Mouse (Mus musculus): Measurements from ENCODE around the gene Pds5a.
A peak's percentile ranks its signal among the peaks of the same experiment; 100 is the strongest.
"Not testable (repeated sequence)": the region's sequence is repeated elsewhere in the genome, so short reads cannot be mapped to it uniquely, and the experiment has no call there.

The Pds5a gene

DNA sequence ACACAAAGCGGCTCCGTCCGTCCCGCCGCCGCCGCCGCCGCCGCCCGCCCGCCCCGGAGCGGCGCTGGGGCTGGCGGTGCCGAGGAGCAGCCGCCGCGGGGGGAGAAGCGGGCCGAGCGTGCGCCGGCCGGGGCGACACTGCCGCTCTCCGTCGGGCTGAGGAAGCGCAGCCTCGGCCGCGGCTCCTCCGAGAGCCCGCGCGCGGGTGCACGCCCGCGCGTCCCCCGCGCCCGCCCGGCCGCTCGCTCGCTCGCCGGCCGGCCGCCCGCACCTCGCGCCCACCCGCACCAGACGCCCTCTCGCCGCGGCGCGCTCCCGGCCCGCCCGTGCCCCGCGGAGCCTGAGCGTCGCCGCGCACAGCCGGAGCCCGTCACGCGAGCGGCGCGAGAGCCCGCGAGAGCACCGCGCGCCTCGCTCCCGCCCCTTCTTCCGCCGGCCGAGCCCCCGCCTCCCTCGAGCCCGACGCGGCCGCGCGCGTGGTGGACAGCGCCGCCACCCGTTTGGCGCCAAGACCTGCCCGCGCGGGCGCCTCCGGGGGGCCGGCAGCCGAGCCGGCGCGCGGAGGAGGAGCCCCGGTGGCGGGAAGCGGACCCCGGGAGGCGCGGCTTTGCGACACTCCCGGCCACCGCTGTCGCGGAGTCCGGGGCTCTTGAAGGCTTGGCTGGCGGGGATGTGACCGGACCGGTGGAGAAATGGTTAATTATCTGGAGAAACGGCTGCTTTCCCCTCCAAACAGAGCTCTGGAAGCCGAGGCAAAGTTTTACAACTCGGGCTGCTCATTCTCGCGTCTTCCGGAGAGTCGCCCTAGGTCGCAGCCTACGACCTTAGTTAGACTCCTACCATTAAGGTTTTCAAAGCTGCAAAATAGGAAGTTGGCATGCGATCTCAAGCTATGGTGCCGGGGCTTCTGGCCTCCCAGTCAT is at the start of gene Pds5a:
Gene Pds5a (minus strand): TSS at position 438 of the 923 bp plus-strand sequence.
- DNase-seq (ENCODE audit: low spot score), result peak; percentile 82

DNA sequence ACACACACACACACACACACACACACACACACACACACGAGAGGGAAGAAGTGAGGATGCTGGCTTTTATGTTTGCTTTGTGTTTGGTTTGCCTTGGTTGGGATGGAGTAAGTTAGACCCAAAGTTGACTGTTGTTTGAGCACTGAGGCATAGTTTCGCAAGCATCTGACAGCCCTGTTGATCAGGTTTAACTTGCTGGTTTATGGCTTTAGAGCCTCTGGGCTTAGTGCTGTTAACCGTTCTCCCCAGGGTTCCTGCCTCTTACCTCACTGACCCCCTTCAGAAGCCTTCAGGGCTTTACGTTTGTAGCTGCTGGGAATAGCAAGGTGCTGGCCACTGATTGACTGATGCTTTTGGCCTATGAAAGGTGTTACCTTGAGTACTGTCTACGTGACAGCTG is 48.8 kb upstream of the Pds5a start:
- no peak for DNase-seq (ENCODE audit: low spot score)

DNA sequence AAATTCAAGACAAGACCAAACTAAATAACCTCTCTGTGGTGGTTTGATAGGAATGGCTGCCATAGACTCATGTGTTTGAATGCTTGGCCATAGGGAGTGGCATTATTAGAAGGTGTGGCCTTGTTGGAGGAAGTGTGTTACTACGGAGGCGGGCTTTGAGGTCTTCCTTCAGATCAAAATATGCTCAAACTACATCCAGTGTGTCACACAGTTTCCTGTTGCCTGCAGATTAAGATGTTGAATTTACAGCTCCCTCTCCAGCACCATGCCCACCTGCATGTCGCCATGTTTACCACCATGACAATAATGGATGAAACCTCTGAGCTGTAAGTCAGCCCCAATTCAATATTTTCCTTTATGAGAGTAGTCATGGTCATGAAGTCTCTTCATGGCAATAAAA is 41.3 kb upstream of the Pds5a start:
- DNase-seq (ENCODE audit: low spot score), result no peak

DNA sequence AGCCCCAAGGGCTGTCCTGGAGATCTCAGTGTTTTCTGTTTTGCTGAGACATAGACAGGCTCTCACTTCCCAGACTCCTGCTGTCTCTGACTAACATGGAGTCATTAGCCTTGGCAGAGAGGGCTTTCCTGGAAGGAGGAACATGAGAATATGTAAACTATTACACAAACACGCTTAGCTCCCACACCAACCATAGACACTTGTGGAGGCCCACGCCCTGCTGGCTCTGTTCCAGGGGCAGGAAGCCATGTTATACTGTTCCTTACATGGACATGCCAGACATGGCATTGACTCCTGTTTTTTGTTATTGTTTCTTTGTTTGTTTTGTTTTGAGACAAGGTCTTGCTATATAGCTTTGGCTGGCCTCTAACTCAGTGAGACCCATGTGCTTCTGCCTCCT is 37.5 kb upstream of the Pds5a start:
- DNase-seq (ENCODE audit: low spot score), result no peak

DNA sequence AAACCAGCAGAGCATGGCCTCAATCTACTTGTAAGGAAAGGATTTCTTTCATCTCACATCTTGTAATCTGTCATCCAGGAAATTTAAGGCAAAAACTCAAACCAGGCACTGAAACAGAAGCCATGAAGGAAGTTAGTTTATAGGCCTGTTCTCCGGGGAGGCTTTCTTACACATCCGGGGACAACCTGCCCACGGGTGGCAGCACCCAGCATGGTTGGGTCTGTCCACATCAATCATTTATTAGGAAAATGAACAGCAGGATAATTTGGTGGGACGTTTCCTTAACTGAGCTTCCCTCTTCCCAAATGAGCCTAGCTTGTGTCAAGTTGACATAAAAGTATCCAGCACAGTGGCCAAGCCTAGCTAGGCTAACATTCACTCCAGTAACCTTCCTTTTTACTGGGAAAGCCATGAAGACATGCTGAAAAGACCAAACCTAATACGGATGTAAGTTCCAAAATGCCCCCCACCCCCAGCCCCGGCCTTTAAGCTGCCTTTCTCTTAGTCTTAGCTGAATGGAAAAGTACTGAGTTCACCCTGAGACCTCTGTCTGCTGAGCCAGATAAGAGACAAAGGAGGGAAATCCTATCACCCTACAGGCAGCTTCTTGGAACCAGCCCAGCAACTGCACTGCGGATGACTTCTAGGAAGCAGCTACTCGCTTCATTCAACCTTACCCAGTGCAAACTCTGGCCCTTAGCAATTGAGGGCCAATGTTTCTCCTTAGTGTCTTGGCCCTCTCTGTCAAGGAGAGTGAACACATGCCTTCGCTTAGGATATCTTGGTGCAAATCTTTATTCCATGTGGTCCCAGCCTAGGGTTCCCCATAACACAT is 33.3 kb upstream of the Pds5a start:
- no peak for DNase-seq (ENCODE audit: low spot score)

DNA sequence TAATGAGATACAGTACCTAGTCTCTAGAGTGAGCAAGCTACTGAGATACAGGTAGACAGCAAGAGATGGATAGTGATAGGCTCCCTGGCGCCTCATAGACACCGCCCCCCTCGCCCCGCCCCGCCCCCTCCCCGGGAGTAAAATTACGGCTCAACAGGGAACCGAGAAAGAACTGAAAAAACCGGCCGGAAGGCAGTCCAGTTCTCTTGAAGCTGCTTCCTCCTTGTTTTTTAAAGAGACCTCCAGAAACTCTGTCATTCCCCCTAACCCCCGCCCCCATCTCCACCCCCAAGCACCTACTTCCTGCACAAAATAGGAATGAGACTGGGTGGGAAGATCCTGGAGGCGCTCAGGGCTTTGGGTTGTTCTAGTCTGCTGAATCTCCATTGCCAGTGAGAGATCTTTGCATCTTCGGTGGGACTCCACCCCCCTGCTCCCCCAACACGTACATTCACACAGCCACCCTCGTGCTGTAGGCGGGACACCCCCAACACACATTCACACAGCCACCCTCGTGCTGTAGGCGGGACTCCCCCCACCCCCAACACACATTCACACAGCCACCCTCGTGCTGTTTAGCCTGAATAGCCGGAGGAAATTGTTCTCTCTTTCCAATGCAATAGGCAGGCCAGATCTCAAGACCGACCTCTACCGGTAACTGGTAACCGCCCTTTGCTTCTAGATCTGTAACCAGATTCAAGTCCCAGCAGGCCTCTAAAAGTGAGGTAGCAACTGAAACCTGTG is 26.4 kb upstream of the Pds5a start:
- DNase-seq (ENCODE audit: low spot score), result peak; percentile 78

DNA sequence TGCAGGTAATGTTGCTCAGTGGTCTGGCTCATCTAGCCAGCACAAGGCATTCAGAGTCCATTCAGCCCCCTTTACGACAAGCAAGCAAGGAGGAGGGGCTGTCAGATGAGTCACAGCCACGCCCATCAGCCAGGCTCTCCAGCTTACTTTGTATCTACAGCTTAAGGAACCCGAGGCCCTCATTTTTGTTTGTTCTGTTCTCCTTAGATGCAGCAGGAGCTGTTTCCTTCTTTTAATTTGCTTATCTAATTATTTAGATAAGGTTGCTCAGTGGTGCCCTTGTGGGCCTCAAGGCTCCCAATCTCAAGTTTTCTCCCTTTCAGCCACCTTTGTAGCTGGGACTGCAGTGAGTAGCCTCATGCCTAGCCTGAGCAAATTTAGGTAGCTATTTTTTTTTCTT is 20.3 kb upstream of the Pds5a start:
- no peak for DNase-seq (ENCODE audit: low spot score)

DNA sequence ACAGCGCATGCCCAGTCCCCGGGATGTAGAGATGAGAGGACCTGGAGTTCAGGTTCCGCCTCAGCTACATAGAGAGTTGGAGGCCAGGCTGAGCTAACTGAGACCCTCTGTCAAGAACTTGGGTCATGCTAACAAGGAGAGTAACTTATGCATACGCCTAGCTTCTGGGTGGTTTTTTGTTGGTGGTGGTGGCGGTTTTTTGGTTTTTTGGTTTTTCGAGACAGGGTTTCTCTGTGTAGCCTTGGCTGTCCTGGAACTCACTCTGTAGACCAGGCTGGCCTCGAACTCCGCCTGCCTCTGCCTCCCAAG is 19.8 kb upstream of the Pds5a start:
- not testable (repeated sequence) for DNase-seq (ENCODE audit: low spot score)

DNA sequence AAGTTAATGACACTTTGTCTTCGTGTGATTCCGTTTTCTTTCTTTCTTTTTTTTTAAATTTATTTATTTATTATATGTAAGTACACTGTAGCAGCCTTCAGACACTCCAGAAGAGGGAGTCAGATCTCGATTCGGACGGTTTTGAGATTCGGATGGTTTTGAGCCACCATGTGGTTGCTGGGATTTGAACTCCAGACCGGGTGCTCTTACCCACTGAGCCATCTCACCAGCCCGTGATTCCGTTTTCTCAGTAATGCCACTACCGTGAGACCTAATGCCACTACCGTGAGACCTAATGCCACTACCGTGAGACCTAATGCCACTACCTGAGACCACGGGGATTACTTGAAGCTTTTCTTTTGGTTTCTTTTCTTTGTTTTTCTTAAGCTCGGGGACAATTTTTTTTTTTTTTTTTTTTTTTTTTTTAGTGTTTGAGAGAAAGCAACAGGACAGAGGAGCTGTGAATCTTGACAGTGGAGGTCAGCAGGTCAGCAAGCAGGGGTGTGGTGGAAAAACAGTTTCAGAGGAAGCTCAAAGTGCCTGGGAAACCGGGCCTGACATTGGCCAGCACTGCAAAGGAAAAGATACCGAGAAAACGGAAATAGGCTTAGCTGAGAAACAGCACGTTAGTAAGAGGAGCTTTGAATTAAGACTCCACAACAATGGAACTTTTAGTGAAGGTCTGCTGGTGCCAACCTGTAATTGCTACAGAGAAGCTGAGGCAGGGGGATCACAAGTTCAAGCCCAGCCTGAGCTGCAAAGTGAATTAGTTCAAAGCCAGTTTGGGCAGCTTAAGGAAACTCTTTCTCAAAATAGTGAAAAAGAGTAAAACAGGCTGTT is 19.2 kb upstream of the Pds5a start:
- no peak for DNase-seq (ENCODE audit: low spot score)

DNA sequence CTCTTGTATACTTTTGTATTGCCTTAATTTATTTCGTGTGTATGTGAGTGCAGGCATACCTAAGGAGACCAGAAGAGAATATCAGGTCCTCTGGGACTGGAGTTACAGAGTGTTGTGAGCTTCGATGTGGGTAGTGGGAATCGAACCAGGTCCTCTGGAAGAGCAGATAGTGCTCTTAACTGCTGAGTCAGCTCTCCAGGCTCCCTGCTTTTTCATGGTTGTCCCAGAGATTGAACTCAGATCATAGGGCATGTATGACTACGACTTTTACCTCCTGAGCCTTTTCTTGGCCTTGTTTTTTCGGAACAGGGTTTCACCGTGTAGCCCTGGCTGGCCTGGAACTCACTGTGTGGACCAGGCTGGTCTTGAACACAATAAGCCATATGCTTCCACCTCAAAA is 17.0 kb upstream of the Pds5a start:
- DNase-seq (ENCODE audit: low spot score), result no peak

DNA sequence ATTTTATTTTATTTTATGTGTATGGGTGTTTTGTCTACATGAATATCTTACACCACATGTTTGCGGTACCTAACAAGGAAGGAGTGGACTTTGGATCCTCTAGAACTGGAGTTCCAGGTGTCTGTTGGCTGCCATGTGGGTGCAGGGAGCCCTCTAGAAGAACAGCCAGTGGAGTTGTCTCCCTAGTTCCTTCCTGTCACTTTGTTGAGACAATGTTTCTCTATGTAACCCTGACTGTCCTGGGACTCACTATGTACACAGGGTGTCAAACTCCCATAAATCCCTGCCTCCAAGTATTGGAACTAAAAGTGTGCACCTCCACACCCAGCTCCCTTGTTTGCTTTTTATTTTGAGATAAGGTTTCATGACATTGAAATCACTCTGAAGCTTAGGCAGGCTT is 13.4 kb upstream of the Pds5a start:
- DNase-seq (ENCODE audit: low spot score), result no peak

DNA sequence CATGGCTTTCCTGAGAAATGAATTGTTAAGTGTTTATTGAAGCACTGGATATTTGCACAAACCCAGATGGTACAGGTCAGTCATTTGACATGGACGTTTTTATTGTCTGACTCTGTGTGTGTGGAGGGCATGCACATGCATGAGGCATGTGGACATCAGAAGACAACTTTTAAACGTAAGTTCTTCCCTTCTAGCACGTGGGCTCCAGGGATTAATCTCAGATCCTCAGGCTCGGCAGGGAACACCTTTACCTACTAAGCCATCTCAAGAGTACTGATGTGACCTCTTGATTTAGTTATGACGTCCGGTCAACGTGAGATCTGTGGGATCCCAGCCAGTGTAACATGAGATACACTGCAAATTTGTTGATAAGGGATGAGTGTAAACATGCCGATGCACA is 12.2 kb upstream of the Pds5a start:
- DNase-seq (ENCODE audit: low spot score), result no peak

DNA sequence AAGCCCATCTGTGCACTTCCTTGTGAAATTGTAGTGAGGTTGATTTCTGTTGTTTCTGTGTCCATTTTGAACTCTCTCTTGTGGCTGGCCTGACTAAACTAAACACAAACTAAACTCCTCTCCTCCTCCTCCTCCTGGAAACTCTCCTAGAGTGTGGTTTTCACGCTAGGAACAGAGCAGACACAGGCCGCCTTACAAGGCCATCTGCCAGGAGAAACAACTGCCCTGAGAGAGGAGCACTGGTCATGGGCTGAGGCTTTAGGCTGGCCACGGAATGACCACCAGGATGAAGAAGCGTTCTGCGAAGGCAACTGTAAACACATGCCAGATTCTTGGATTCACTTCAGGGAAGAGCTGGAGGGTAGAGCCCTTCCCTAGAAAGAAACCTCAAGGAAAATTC is 8.9 kb upstream of the Pds5a start:
- no peak for DNase-seq (ENCODE audit: low spot score)

DNA sequence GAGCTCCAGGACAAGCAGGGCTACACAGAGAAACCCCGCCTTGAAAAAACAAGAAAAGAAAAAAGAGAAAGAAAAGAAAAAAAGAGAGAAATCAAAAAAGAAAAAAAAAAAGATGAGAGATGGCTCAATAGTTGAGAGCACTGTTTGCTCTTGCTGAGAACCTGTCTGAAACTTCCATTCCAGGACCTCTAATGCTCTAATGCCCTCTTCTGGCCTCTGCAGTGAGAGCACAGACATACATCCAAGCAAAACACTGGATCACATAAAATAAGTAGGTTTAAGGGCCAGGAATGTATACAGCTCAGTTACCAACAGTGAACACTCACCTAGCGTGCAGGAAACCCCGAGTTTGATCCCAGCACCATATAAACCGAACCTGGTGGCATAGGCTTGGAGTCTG is 8.1 kb upstream of the Pds5a start:
- DNase-seq (ENCODE audit: low spot score), result no peak

DNA sequence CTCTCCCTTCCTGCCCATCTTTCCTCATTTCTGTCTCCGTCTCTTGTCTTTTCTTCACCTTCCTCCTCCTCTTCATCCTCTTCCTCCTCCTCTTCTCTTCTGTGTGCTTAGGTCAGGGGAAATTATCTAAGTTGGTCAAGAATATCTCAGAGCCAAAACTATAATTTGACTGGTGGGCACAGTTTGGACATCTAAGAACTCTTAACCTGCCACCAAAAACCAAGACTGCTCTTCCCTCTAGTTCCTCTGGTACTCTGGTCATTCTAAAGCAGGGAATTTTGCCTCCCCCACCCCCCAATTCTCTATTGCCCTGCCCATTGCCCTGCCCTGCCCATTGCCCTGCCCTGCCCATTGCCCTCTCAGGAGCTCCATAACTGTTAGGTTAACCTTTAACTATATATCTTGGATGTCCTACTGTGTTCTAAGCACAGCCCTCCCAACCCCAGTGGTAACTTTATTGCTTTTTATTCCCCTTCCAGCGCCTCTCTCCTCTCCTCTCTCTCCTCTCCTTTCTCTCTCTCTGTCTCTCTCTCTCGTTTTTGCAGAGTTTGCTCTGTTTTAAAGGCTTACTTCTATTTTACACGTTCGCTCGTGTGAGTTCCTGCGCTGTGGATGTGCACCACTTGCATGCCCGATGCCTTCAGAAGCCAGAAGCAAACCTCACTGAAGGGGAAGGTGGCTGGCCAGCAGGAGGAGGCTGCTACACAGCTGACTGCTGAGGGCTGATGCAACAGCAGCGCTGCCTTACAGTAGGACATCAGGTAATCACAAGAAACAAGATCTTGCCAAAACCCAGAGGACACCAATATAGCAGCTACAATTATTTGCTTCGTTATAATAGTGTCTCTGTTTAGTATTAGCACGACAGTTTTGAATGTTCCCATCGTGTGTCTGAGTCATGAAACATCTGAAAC is 6.9 kb upstream of the Pds5a start:
- no peak for DNase-seq (ENCODE audit: low spot score)

DNA sequence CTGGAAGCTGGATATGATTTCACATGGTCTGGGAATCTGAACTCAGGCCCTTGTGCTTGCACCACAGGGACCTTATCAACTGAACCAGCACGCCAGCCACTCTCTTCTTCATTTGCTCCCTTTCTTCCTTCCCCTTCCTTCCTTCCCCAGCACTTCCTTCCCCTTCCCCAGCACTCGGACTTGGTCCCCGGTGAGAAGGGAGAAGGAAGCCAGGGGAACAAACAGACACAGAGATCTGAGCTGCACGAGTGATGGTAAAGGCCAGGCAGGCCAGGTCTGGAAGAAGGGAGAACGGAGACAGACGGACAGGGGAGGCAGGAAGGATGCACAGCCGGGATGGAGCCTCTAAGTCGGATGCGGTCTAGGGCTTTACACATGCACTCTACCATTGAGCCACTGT is 5.2 kb upstream of the Pds5a start:
- DNase-seq (ENCODE audit: low spot score), result no peak

DNA sequence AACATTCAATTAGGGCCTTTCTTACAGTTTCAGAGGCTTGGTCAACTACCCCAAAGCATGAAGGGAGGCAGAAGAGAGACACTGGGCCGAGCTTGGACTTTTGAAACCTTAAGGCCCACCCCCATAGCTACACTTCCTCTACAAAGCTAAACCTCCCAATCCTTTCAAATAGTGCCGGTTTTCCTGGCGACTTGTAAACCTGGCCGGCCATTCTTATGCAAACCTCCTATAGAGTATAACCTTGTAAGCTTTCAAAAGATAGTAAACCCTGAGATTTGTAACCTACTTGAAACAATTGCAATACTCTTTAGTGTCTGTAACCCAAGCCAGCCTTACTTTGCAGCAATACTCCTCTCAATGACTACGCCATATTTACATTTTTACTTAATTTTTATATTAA is 2.0 kb upstream of the Pds5a start:
- no peak for DNase-seq (ENCODE audit: low spot score)

DNA sequence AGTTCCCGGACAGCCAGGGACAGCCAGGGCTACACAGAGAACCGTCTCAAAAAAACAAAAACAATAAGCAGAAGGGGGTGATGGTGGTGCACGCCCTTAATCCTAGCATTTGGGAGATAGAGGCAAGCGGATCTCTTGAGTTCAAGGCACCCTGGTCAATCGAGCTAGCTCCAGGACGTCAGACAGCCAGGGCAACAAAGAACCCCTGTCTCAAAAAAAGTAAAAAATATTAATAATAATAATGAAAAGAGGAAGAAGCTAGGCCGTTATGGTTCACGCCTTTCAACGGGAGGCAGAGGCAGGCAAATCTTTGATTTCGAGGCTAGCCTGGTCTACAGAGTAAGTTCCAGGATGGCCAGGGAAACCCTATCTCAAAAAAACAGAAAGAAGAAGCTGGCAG is 1.1 kb upstream of the Pds5a start:
- DNase-seq (ENCODE audit: low spot score), result no peak

DNA sequence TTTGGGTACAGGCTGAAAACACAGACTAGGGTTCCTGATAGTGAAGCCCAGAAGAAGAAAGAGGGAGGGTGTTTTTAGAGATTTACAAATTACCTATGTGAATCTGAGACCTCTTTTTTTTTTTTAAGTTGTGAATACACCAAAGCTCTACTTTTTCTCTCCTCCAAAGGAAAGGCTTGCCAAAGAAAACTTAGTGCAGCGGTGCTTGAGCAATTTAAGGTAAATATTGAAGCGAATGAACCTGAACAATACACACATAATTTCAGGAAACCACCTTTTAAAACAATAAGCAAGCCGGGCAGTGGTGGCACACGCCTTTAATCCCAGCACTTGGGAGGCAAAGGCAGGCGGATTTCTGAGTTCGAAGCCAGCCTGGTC is 675 bp upstream of the Pds5a start:
- no peak for DNase-seq (ENCODE audit: low spot score)

DNA sequence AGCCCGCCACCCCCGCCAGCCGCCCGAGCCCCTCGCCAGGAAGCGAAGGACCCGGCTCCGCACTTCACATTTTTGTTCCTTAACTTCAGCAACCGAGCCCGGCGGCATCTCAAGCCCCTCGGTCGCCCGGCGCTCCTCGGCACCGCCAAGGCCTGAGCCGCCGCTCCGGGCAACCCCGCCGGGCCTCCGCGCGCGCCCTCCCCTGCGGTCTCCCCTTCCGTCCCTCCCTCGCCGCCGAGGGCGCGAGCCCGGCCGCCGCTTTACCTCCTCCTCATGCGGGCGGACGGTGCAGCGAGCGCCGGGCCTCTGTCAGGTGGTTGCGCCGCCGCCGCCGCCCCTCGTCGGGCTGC is 612 bp downstream of the Pds5a start:
- DNase-seq (ENCODE audit: low spot score), result no peak

Data from T-cell, adult 2 months (primary cell).